ENCODE assay signal across 9 mouse cellular contexts in the genomic region with DNA sequence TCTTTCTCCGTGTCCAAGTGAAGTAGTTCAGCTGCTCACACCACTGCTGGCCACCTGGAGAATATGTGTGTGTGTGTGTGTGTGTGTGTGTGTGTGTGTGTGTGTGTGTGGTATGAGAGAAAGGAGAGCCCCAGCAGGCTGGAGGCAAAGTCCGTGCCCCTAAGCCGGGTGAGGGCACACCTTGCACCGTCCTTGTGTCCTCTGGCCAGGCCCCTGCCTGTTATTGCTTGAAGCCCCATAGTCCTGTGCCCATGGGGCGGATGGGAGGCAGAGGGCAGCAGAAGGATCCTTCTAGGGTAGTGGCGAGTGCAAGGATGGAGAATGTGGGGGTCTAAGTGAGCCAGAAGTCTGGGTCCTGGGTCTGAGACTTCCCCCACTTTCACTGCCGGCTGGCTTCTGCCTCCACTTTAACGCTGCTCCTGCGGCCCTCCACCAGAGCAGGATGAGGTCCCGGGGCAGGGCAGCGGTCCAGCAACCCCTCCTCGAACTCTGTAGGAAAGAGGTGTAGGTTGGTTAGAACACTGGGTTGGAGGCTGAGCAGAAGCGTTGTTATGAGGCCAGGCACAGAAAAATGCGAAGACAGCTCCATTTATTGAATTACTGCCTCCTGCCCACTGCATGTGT. TPM values are rescaled to one million over a fixed set of nuclear protein-coding genes. Genes with fewer than 3 reads are reported as not detected.
DNase-seq lines count a peak whose midpoint lies in the region; ATAC-seq and TF ChIP-seq lines count a peak whose summit lies in the region.
"Had no signal": no experiment of that assay in that cellular context is flagged by ENCODE, and none has a peak within 500 bp of the region (broad histone marks: within the 10 kb centered on the region; RNA-seq: fewer than 3 reads in every experiment).

No protein-coding gene starts in this region.

- H3K27ac ChIP-seq in forebrain, postnatal 0 days (ENCODE audit: low read depth, low read length) = no peak overlapping the region
- H3K27ac ChIP-seq in kidney, postnatal 0 days = peak overlapping the region; percentile 88
- H3K27ac ChIP-seq in midbrain, embryonic 12.5 days (replicated peaks) = no peak overlapping the region

- no peak for TF ChIP-seq CTCF in forebrain, postnatal 0 days (IDR thresholded peaks at IDR 0.05; ENCODE audit: low read depth)
- TF ChIP-seq CTCF in kidney, postnatal 0 days (IDR thresholded peaks at IDR 0.05; ENCODE audit: low read depth) = no peak

- H3K9ac ChIP-seq in forebrain, postnatal 0 days = 0 out of 2 replicates have a peak overlapping the region, but pooled peaks have one; percentile 14
- peak overlapping the region; percentile 40; the same call in 1 of the 2 replicates for H3K9ac ChIP-seq in kidney, postnatal 0 days (ENCODE audit: low read depth, low read length)
- no peak overlapping the region; the same call in 1 of the 2 replicates for H3K9ac ChIP-seq in midbrain, embryonic 12.5 days (replicated peaks)

- WGBS in forebrain, postnatal 0 days = 22% methylated on average over 14 of the region's 14 CpGs
- 28% methylated on average over 14 of the region's 14 CpGs for WGBS in kidney, postnatal 0 days
- 9% methylated on average over 14 of the region's 14 CpGs for WGBS in midbrain, embryonic 12.5 days

- DNase-seq in adrenal gland, postnatal 14 days = peak; percentile 49
- DNase-seq in adrenal gland, postnatal 4 days (ENCODE audit: low spot score in 2 of 2) = no peak
- DNase-seq in A20 (ENCODE audit: low read depth, low spot score) (peak; percentile 64), MN1 (ENCODE audit: low spot score) (no peak)
- no peak for DNase-seq in forebrain, postnatal 0 days
- no peak for DNase-seq in kidney, postnatal 0 days (ENCODE audit: low spot score)
- no peak for DNase-seq in urinary bladder, adult 18-20 months (ENCODE audit: low spot score in 2 of 2)

- 0 out of 2 replicates have a peak, but pooled peaks cover 4% of the 10 kb centered on the region for H3K36me3 ChIP-seq in forebrain, postnatal 0 days (ENCODE audit: insufficient read depth)
- H3K36me3 ChIP-seq in kidney, postnatal 0 days (ENCODE audit: insufficient read depth, low read length) = peaks cover 41% of the 10 kb centered on the region
- H3K36me3 ChIP-seq in midbrain, embryonic 12.5 days = no peaks in the 10 kb centered on the region

- peak overlapping the region; percentile 41 for H3K4me2 ChIP-seq in forebrain, postnatal 0 days (ENCODE audit: low read depth)
- H3K4me2 ChIP-seq in kidney, postnatal 0 days (ENCODE audit: low read length) = peak overlapping the region; percentile 54
- H3K4me2 ChIP-seq in midbrain, embryonic 12.5 days (replicated peaks) = peak overlapping the region; percentile 31; the same call in 1 of the 2 replicates

- no peak for ATAC-seq in forebrain, postnatal 0 days
- no peak for ATAC-seq in kidney, postnatal 0 days (replicated peaks; ENCODE audit: low FRiP score, low read depth)
- ATAC-seq in midbrain, embryonic 12.5 days (ENCODE audit: low FRiP score, low read depth) = no peak

- H3K27me3 ChIP-seq in forebrain, postnatal 0 days (ENCODE audit: insufficient read depth, low read length) = peaks cover 25% of the 10 kb centered on the region
- H3K27me3 ChIP-seq in kidney, postnatal 0 days (ENCODE audit: insufficient read depth, low read length) = no peaks in the 10 kb centered on the region
- peaks cover 83% of the 10 kb centered on the region for H3K27me3 ChIP-seq in midbrain, embryonic 12.5 days

- no peak overlapping the region for H3K4me3 ChIP-seq in forebrain, postnatal 0 days (ENCODE audit: low read depth, low read length)
- H3K4me3 ChIP-seq in kidney, postnatal 0 days (replicated peaks; ENCODE audit: low read depth, low read length) = peak overlapping the region; percentile 20
- H3K4me3 ChIP-seq in midbrain, embryonic 12.5 days = peak overlapping the region; percentile 12; the same call in 1 of the 2 replicates

- H3K4me1 ChIP-seq in forebrain, postnatal 0 days (ENCODE audit: insufficient read depth) = no peaks in the 10 kb centered on the region
- peaks cover 47% of the 10 kb centered on the region for H3K4me1 ChIP-seq in kidney, postnatal 0 days (replicated peaks; ENCODE audit: insufficient read depth, low read length)
- peaks cover 40% of the 10 kb centered on the region for H3K4me1 ChIP-seq in midbrain, embryonic 12.5 days

- no peaks in the 10 kb centered on the region for H3K9me3 ChIP-seq in forebrain, postnatal 0 days (ENCODE audit: low read length)
- no peaks in the 10 kb centered on the region for H3K9me3 ChIP-seq in kidney, postnatal 0 days (replicated peaks; ENCODE audit: low read length)
- H3K9me3 ChIP-seq in midbrain, embryonic 12.5 days = no peaks in the 10 kb centered on the region

RNA-seq across cellular contexts. Expression of a gene that starts 5.3 kb away (rescaled TPM):
- 9.2 and 9.4 TPM in 2 replicates for total RNA-seq in adrenal gland, postnatal 14 days (2021)
- 10 to 100 TPM; 11.6 to 13.2 TPM for total RNA-seq in adrenal gland, postnatal 4 days (2021)
- 3.4 and 6.1 TPM in 2 replicates for total RNA-seq in forebrain, postnatal 0 days (2014; rRNA removed)
- polyA plus RNA-seq in forebrain, postnatal 0 days (2015; fragmentation: Nextera tagmentation; extraction: Ambion mirVana) = 2.8 and 3.2 TPM in 2 replicates
- polyA plus RNA-seq in kidney, postnatal 0 days (2015; fragmentation: Nextera tagmentation; extraction: Ambion mirVana) = 6.6 and 6.9 TPM in 2 replicates
- 10.0 and 10.3 TPM in 2 replicates for polyA plus RNA-seq in midbrain, embryonic 12.5 days (2016; fragmentation: Nextera tagmentation; extraction: Ambion mirVana)

RNA-seq across cellular contexts. Expression of a gene that starts 7.0 kb away (rescaled TPM):
- 23.7 and 24.6 TPM in 2 replicates for total RNA-seq in adrenal gland, postnatal 14 days (2021)
- 10 to 100 TPM; 22.8 to 24.4 TPM for total RNA-seq in adrenal gland, postnatal 4 days (2021)
- 12.9 and 14.4 TPM in 2 replicates for total RNA-seq in forebrain, postnatal 0 days (2014; rRNA removed)
- polyA plus RNA-seq in forebrain, postnatal 0 days (2015; fragmentation: Nextera tagmentation; extraction: Ambion mirVana) = 4.5 and 4.8 TPM in 2 replicates
- 21.5 and 24.3 TPM in 2 replicates for polyA plus RNA-seq in kidney, postnatal 0 days (2015; fragmentation: Nextera tagmentation; extraction: Ambion mirVana)
- polyA plus RNA-seq in midbrain, embryonic 12.5 days (2016; fragmentation: Nextera tagmentation; extraction: Ambion mirVana) = 3.7 and 4.5 TPM in 2 replicates

RNA-seq across cellular contexts. Expression of a gene that starts 18.6 kb away (rescaled TPM):
- total RNA-seq in adrenal gland, postnatal 14 days (2021) = 75.0 and 89.4 TPM in 2 replicates
- 10 to 100 TPM; 72.7 to 78.0 TPM for total RNA-seq in adrenal gland, postnatal 4 days (2021)
- 4.6 and 5.4 TPM in 2 replicates for total RNA-seq in forebrain, postnatal 0 days (2014; rRNA removed)
- polyA plus RNA-seq in forebrain, postnatal 0 days (2015; fragmentation: Nextera tagmentation; extraction: Ambion mirVana) = 4.3 and 4.4 TPM in 2 replicates
- 26.2 and 27.0 TPM in 2 replicates for polyA plus RNA-seq in kidney, postnatal 0 days (2015; fragmentation: Nextera tagmentation; extraction: Ambion mirVana)
- 6.1 and 9.0 TPM in 2 replicates for polyA plus RNA-seq in midbrain, embryonic 12.5 days (2016; fragmentation: Nextera tagmentation; extraction: Ambion mirVana)

RNA-seq across cellular contexts. Expression of a gene that starts 40.5 kb away (rescaled TPM):
- 138 and 201 TPM in 2 replicates for total RNA-seq in adrenal gland, postnatal 14 days (2021)
- 100 to 1,000 TPM; 283 to 301 TPM for total RNA-seq in adrenal gland, postnatal 4 days (2021)
- total RNA-seq in forebrain, postnatal 0 days (2014; rRNA removed) = 183 and 228 TPM in 2 replicates
- polyA plus RNA-seq in forebrain, postnatal 0 days (2015; fragmentation: Nextera tagmentation; extraction: Ambion mirVana) = 42.2 and 70.4 TPM in 2 replicates
- polyA plus RNA-seq in kidney, postnatal 0 days (2015; fragmentation: Nextera tagmentation; extraction: Ambion mirVana) = 42.6 and 44.5 TPM in 2 replicates
- 94.0 and 98.1 TPM in 2 replicates for polyA plus RNA-seq in midbrain, embryonic 12.5 days (2016; fragmentation: Nextera tagmentation; extraction: Ambion mirVana)

RNA-seq across cellular contexts. Expression of a gene that starts 43.6 kb away (rescaled TPM):
- total RNA-seq in adrenal gland, postnatal 14 days (2021) = 1.5 and 1.9 TPM in 2 replicates
- 1 to 10 TPM; 1.6 to 2.1 TPM for total RNA-seq in adrenal gland, postnatal 4 days (2021)
- total RNA-seq in forebrain, postnatal 0 days (2014; rRNA removed) = 0.15 and 0.29 TPM in 2 replicates
- polyA plus RNA-seq in forebrain, postnatal 0 days (2015; fragmentation: Nextera tagmentation; extraction: Ambion mirVana) = 0.28 and 0.35 TPM in 2 replicates
- 0.07 and 0.18 TPM in 2 replicates for polyA plus RNA-seq in kidney, postnatal 0 days (2015; fragmentation: Nextera tagmentation; extraction: Ambion mirVana)
- 0.47 and 0.71 TPM in 2 replicates for polyA plus RNA-seq in midbrain, embryonic 12.5 days (2016; fragmentation: Nextera tagmentation; extraction: Ambion mirVana)
- total RNA-seq: common myeloid progenitor, adult 5-6 weeks had no signal

Comparison
In these comparisons a context has a peak if more than half of its experiments do, and no peak if none do; other contexts are left out.
1. DNase-seq: peak in adrenal gland, postnatal 14 days (single experiment) and A20 (single experiment); none in adrenal gland, postnatal 4 days (0 of 2), forebrain, postnatal 0 days (single experiment), kidney, postnatal 0 days (single experiment), MN1 (single experiment) and urinary bladder, adult 18-20 months (0 of 2).
2. RNA of a gene that starts 18.6 kb away (total RNA-seq): 72.7 to 78.0 TPM in adrenal gland, postnatal 4 days and 75.0 to 89.4 TPM in adrenal gland, postnatal 14 days; 4.6 to 5.4 TPM in forebrain, postnatal 0 days; every median in the first group is over 10 times any median in the second.
3. Peak in every context shown above with its lines, with median percentiles within 50 percentile points of each other: H3K4me2 ChIP-seq.